Mouse (Mus musculus) brain, embryonic 14.5 days (tissue): Measurements from ENCODE around the gene Gm13285.
"Not testable (repeated sequence)": the region's sequence is repeated elsewhere in the genome, so short reads cannot be mapped to it uniquely, and the experiment has no call there.

Experiments
- CTCF ChIP-seq: fragments of 200-500 bp; IDR thresholded peaks from 2 replicates; pipeline ENCODE4 v1.5.1; 2012; ENCODE audit warnings: inconsistent platforms, mild to moderate bottlenecking, moderate library complexity, borderline replicate concordance; ENCODE audit not compliant: insufficient read depth, insufficient read length; ENCODE audit errors: extremely low read depth
- POLR2A ChIP-seq: fragments of 200-500 bp; IDR thresholded peaks from 2 replicates; pipeline ENCODE4 v1.6.1; 2012; ENCODE audit warnings: mild to moderate bottlenecking, inconsistent platforms, borderline replicate concordance; ENCODE audit not compliant: poor library complexity, insufficient read depth, insufficient read length, severe bottlenecking; ENCODE audit errors: extremely low read depth

DNA sequence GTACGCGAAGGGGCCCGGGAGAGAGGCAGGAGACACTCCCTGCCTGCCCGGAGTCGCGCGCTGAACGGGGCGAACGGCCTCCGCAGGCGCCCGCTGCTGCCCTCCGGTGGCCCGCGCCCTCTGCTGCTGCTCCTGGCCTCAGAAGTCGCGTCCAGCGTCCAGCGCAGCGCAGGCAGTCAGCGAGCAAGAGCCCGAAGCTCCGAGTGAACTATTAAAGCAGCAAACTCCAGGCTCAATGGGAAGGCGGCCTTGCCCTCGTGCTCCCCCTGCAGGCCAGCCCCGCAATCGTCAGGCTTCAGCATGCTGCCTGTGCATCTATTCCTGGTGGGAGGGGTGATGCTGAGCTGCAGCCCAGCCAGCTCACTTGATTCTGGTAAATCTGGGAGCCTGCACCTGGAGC, 2.4 kb upstream of the Gm13285 start, which contains the start of gene Gm13279:
- TF ChIP-seq CTCF, POLR2A: not testable (repeated sequence)
